Mouse (Mus musculus) gastrocnemius, postnatal 14 days (tissue): ENCODE measurements around the gene Adam10. TPM values are rescaled to one million over a fixed set of nuclear protein-coding genes. Genes with fewer than 3 reads are reported as not detected.
A peak's percentile ranks its signal among the peaks of the same experiment; 100 is the strongest.

Experiments
- DNase-seq: peaks from one replicate; pipeline ENCODE4 v3.0.0; 2021; ENCODE audit warnings: mixed read lengths
- intact Hi-C: fragments of 180-260 bp; cut with DNase I; formaldehyde crosslinking; loops from one replicate; pipeline ENCODE4 v1.15.1; 2025; ENCODE audit warnings: low total_unique reads
- total RNA-seq, 2 experiments: library from RNA; stranded (reverse); gene quantifications; 2 replicates each; pipeline ENCODE4 v1.2.3; 2021

Adam10 gene
- total RNA-seq, 2 experiments from 2014 or later: 26.4 to 35.9 TPM

GRCm38 (mm10) chr9:70671278-70671677, 7.5 kb upstream of the Adam10 start:
- DNase-seq: no peak
- intact Hi-C loops: loop anchor here (10.0 kb wide), 1 partner anchor 254 kb away; no protein-coding TSS in a partner anchor

- DNase-seq: no peak
- intact Hi-C loops: loop anchor here (10.0 kb wide), 1 partner anchor 253 kb away; no protein-coding TSS in a partner anchor
These were observed 6.8 kb upstream of the Adam10 start for GRCm38 (mm10) chr9:70671772-70672579.

DNA sequence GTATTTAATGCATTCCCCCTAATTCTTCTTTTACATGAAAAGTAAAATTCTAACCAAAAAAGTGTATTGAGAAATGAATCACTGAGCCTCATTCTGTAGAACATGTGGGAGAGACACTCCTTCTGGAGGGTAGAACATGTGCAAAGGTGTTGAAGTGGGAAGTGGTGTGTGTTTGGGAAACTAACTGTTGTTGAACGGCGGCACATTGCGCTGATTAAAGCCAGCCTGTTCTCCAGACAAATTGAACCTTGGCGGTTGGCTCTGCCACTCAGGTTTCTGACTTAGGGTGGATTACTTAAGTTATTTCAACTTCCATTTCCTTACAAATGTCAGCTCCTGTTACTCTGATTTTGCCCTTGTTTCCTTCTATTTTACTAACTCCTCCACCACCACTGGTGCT, 5.1 kb upstream of the Adam10 start:
- intact Hi-C loops: loop anchor here (10.0 kb wide), 1 partner anchor 251 kb away; no protein-coding TSS in a partner anchor
- DNase-seq: no peak

- DNase-seq: no peak
- intact Hi-C loops: loop anchor here (10.0 kb wide), 1 partner anchor 250 kb away; no protein-coding TSS in a partner anchor
These were observed 3.7 kb upstream of the Adam10 start for GRCm38 (mm10) chr9:70675117-70675516.

DNA sequence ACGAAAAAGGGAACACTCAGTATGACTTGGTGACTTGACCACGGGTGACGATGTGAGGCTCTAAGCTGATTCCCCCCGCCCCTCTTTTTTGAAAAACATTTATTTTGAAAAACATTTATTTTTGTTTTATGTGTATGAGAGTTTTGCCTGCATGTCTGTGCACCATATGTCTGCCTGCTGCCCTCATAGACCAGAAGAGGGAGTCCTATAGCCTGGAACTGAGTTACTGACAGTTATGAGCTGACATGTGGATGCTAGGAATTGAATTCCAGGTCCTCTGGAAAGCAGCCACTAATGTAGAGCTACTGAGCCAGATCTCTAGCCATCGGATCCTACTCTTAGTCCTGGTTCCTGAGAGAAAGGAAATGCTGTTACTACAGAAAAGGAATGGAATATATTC, 2.8 kb upstream of the Adam10 start:
- intact Hi-C loops: loop anchor here (10.0 kb wide), 1 partner anchor 249 kb away; no protein-coding TSS in a partner anchor

DNA sequence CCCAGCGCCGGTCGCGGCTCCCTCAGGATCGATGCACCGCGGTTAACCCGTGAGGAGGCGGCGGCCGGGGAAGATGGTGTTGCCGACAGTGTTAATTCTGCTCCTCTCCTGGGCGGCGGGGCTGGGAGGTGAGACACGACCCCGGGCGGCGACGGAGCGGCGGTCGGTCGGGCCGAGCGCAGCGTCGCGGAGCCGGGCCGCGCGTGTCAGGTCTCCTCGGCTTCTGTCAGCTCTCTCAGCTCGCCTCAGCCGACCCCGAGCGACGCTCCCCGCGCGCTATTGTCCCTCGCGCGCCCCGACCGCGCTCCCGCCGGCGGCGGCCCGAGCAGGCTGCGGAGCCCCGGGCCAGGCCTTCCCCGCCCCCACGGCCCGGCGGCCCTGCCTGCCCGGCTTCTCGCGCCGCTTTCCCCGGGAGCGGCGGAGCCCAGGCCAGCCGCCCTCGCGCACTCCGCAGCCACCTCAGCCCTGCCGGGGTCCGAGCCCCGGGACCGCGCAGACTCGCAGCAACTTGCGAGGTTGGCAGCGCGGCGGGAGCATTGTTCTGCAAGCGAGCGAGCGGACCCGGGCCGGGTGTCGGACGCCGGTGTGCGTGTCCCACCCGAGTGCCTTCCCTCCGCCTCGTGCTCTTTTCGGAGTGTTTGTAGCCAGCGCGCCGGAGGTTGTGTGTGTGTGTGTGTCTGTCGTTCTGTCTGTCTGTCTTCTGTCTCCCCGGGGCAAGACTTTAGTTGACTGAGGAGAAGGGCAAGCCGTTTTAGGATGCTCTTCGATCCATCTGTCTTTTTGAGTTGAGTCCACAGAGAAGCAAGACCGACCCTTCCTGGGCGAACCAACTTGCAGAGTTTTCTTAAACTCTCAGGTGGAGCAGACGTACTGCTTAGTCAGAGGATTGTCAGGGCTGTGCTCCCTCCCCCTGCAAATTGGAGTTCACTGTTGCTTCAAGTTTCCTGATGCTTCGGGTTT, 615 bp downstream of the Adam10 start:
- peak; percentile 55 for DNase-seq
- intact Hi-C loops: loop anchor here (10.0 kb wide), 1 partner anchor 245 kb away; no protein-coding TSS in a partner anchor

More for the DNA sequence above, 2.8 kb upstream of the Adam10 start:
- DNase-seq: no peak

DNA sequence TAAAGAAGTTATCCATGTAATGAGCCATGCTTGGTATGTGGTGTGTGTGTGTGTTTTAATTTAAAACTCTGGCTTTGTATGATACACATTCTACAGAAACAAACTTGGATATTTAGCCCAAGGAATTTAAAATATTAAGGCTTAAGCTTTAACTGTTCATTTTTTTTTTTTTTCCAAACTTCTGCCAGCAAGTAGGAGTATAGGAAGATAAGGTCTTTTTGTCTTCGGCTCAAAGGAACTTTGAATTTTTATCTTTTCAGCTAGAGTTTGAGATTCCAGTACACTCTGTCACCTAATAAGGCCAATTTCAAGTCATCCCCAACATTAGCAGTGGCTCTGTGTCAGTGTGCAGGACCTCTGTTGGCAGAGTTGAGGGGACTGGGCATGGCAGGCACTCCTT, 3.4 kb downstream of the Adam10 start:
- intact Hi-C loops: no loop called here
- no peak for DNase-seq

- DNase-seq: no peak
- intact Hi-C loops: no loop called here
These were observed 9.6 kb downstream of the Adam10 start for GRCm38 (mm10) chr9:70688301-70688968.

- intact Hi-C loops: no loop called here
- DNase-seq: no peak
These were observed 11.1 kb downstream of the Adam10 start for GRCm38 (mm10) chr9:70689926-70690325.

GRCm38 (mm10) chr9:70690579-70690978, 11.8 kb downstream of the Adam10 start:
- DNase-seq: no peak
- intact Hi-C loops: no loop called here

DNA sequence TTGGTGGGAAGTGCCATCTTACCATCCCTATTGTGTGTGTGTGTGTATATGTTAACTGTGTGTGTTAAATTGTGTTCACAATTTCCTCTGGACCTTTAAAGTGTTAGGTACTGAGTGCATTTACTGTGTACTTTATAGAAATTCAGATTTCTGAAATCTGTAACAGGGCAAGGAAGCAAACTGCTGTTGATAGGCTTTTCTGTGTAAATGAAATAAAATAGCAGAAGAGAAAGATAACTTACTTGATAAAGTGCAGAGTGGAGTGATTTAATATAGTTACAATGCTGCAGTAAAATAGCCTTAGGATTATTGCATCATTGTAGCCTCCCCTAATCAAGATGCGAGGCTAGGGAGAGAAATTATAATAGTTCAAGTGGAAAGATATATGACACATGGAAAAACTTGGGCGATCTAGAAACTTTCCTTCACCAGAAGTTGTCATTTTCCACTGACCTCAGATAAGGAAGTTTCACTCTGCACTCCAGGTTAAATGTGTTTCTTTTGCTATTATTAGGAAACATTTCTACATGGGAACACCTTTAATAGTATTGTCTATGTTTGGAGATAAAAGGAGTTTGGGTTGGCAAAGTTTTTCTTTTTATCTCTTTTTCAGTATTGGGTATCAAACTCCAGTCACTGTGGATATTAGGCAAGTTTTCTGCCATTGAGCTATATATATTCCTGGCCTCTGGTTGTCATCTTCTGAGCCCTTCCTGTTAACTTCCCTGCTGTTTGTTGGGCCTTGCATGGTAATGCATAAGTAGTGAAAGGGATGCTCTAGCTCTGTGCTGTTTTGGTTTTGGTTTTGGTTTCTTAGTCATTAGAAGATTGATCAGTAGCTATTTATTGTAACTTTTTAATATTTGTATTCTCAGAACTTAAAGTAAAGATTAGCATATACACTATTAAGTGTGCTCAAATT, 13.2 kb downstream of the Adam10 start:
- intact Hi-C loops: no loop called here
- DNase-seq: no peak

GRCm38 (mm10) chr9:70695723-70696122, 16.9 kb downstream of the Adam10 start:
- DNase-seq: no peak
- intact Hi-C loops: no loop called here

- intact Hi-C loops: no loop called here
These were observed 19.3 kb downstream of the Adam10 start for GRCm38 (mm10) chr9:70698090-70698489.

GRCm38 (mm10) chr9:70703597-70704203, 24.9 kb downstream of the Adam10 start:
- DNase-seq: no peak
- intact Hi-C loops: no loop called here

More at GRCm38 (mm10) chr9:70698090-70698489, 19.3 kb downstream of the Adam10 start:
- no peak for DNase-seq

GRCm38 (mm10) chr9:70706444-70706843, 27.6 kb downstream of the Adam10 start:
- intact Hi-C loops: no loop called here
- no peak for DNase-seq

DNA sequence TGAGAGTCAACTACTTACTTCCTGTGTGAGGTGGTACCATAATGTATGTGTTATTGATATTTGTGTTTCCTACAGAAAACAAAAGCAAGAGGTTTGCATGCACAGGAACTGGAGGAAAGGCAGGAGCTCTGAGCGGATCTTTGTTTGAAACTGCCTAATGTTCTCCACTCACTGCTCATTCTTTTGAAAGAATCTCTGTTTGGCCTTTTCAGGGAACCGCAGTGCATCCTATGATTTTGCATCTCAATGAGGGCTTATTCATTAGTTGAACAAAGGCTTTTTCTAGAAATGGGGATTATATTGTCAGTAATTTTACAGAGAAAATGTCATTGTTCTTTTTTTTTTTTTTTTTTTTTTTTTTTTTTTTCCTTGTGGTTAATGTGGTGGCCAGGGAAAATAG, 50.7 kb downstream of the Adam10 start:
- intact Hi-C loops: no loop called here
- DNase-seq: no peak

DNA sequence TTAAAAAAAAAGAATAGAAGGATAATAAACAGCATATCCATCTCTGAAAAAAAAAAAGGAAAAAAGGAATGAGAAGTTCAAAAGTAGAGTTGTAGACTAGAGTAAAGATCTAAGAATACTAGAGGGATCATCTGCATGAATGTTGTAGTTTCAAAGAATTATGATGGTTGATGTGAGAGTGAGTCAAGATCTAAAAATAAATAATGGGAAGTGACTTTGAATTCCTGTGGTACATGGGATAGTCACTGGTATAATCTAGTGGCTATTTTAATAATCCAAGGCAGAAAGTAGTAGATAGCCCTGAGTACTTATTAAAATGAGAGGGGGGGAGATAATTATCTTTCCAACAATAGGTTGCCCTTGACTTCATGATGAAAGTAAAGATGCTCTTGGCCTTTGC, 52.3 kb downstream of the Adam10 start:
- intact Hi-C loops: no loop called here
- no peak for DNase-seq

DNA sequence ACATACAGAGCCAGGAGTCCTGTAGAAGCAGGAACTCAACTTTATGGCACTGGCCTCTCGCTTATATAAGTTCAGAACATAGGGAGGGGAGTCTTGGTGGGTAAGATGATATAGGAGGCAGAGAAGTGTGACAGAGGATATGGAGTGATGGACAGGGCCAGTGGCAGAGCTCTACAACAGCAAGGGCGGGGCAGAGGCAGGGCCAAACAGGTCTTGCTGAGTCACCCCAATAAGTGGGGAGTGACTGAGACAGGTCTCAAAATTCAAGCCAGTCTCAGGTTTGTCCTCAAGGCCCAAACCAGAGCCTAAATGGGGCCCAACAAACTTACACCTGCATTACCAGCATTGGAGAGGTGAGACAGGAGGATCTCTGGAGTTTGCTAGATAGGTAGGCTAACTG, 54.4 kb downstream of the Adam10 start:
- DNase-seq: no peak
- intact Hi-C loops: no loop called here
